Mouse (Mus musculus): ENCODE measurements around the gene Msh3. TPM values are rescaled to one million over a fixed set of nuclear protein-coding genes. Genes with fewer than 3 reads are reported as not detected.
A peak's percentile ranks its signal among the peaks of the same experiment; 100 is the strongest.

Gene Msh3
- polyA plus RNA-seq, 1 experiment from 2014 or later, result 19.0 TPM

DNA sequence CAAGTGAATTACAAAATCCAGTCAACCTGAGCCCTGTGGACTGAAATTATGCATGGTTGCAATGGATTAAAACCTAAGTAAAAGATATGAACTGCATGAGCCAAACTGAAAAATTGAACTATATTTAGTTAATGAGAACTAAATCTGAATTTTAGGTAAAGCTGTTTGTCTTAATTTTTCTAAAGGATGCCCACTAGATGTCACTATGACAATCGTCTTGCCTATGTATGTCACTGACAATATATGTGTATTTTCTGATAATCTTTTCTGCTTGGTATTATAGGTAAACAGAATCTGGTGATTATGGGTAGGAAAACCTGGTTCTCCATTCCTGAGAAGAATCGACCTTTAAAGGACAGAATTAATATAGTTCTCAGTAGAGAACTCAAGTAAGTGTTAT lies 2.8 kb upstream of the Msh3 start:
- peak; percentile 21 for TF ChIP-seq CTCF (IDR thresholded peaks at IDR 0.05)
- POLR2A ChIA-PET, result interaction anchor here (1.2 kb wide), 1 partner anchor 9 kb away, joined by 3 read pairs; no protein-coding TSS in a partner anchor
- no peak for DNase-seq (ENCODE audit: low read depth, low spot score)
- no peaks in the 10 kb centered on the region for H3K27me3 ChIP-seq
- no peak for ATAC-seq
- CTCF ChIA-PET, result interaction anchor here (0.9 to 2.1 kb wide), 9 partner anchors 10 to 383 kb away, joined by 3 to 8 read pairs (median 4); no protein-coding TSS in a partner anchor
- in situ Hi-C loops (cut with MboI; ENCODE audit: low pct_unique_long_range_greater_than_20kb), result loop anchor here (25.0 kb wide), 1 partner anchor 380 kb away; no protein-coding TSS in a partner anchor

DNA sequence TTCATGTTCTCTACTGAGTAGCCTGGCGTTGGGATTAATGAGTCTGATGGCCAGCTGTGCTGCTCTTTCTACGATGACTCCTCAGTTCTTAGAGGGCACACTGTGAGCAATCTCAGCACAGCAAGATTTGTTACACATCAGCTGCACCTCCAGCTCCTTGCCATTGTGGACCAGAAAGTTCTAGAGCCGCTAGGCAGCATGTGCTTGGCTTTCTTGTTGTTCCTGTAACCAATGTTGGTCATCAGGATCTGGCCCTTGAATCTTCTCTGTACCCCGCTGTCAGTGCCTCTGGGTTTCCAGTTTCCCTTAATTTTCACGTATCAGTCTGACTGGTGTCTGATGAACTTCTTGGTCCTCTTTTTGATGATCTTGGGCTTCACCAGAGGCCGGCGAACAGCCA lies 1.6 kb upstream of the Msh3 start:
- DNase-seq (ENCODE audit: low read depth, low spot score) (no peak), ATAC-seq (no peak)
- in situ Hi-C loops (cut with MboI; ENCODE audit: low pct_unique_long_range_greater_than_20kb), result loop anchor here (25.0 kb wide), 1 partner anchor 381 kb away; no protein-coding TSS in a partner anchor
- no peak for TF ChIP-seq CTCF (IDR thresholded peaks at IDR 0.05)
- no peaks in the 10 kb centered on the region for H3K27me3 ChIP-seq
- ChIA-PET CTCF (interaction anchor here (1.8 to 2.1 kb wide), 3 partner anchors 11 to 117 kb away, joined by 5 to 8 read pairs (median 6); no protein-coding TSS in a partner anchor), POLR2A (no interaction called here)

DNA sequence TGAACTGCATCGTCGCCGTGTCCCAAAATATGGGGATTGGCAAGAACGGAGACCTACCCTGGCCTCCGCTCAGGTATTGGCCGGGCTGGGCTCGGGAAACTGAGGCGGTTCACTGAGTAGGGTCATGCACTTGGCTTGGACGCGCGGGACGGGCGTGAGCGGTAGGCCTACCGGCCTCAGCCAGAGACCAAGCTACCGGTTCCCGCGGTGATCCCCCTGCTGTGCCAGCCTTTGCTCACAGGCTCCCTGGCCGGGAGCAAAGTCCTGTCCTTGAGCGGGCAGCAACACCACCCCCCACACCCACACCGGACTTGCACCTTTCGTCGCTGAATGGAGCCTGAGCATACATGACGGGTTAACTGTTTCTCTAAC lies 455 bp upstream of the Msh3 start:
- ChIA-PET POLR2A (interaction anchor here (0.7 kb wide), 1 partner anchor 13 kb away, joined by 3 read pairs; no protein-coding TSS in a partner anchor), CTCF (interaction anchor here (0.7 to 1.4 kb wide), 4 partner anchors 9 to 425 kb away, joined by 3 to 5 read pairs (median 4); no protein-coding TSS in a partner anchor)
- TF ChIP-seq CTCF (IDR thresholded peaks at IDR 0.05), result no peak
- in situ Hi-C loops (cut with MboI; ENCODE audit: low pct_unique_long_range_greater_than_20kb), result loop anchor here (25.0 kb wide), 1 partner anchor 382 kb away; no protein-coding TSS in a partner anchor
- DNase-seq (ENCODE audit: low read depth, low spot score), result no peak
- H3K27me3 ChIP-seq, result no peaks in the 10 kb centered on the region
- peak; percentile 11 for ATAC-seq

DNA sequence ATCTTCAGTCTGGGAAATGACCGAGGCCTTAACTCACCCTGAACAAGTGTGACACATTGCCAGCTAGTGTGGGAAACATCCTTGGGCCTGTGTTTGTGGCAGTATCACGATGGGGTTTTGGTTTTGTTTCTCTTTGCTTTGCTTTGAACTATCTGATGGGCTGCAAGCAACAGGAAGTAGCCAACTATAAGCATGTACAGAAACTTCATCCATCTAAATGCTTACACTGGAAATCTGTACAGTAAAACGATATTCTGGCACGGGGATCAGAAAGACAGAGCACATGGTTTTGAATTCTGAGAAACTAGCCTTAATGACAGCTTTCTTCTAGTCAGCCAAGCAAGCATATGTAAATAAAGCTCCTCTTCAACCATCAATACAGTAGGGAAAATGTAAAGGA lies 847 bp downstream of the Msh3 start:
- POLR2A ChIA-PET, result no interaction called here
- DNase-seq (ENCODE audit: low read depth, low spot score) (no peak), ATAC-seq (peak; percentile 1)
- H3K27me3 ChIP-seq, result no peaks in the 10 kb centered on the region
- in situ Hi-C loops (cut with MboI; ENCODE audit: low pct_unique_long_range_greater_than_20kb), result loop anchor here (25.0 kb wide), 1 partner anchor 383 kb away; no protein-coding TSS in a partner anchor
- no peak for TF ChIP-seq CTCF (IDR thresholded peaks at IDR 0.05)
- CTCF ChIA-PET, result interaction anchor here (0.6 to 1.4 kb wide), 7 partner anchors 10 to 449 kb away, joined by 3 to 5 read pairs (median 3); no protein-coding TSS in a partner anchor

- in situ Hi-C loops (cut with MboI; ENCODE audit: low pct_unique_long_range_greater_than_20kb), result loop anchor here (25.0 kb wide), 1 partner anchor 386 kb away; no protein-coding TSS in a partner anchor
- DNase-seq (ENCODE audit: low read depth, low spot score) (no peak), ATAC-seq (no peak)
- no peak for TF ChIP-seq CTCF (IDR thresholded peaks at IDR 0.05)
- CTCF ChIA-PET, result interaction anchor here (1.3 kb wide), 1 partner anchor 18 kb away, joined by 3 read pairs; no protein-coding TSS in a partner anchor
- POLR2A ChIA-PET, result no interaction called here
- H3K27me3 ChIP-seq, result no peaks in the 10 kb centered on the region
Observed at GRCm38 (mm10) chr13:92351100-92351499, 3.7 kb downstream of the Msh3 start.

DNA sequence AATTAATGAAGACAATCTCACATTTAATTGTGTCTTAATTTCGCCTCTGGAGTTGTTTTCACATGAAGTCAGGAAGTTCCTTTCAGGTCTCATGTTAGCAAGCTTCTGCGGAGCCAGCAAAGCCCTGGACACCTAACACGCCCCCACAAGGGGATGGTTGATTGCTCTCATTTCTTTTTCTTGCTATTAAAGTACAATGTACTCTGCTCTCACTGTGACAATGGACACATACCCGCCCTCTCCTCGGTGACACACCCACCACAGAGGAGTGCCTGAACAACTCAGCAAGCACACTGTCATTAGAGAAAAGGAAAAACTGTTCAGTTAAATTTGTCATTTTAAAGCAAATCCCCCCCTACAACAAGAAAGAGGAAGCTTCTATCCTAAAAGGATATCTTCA lies 8.5 kb downstream of the Msh3 start:
- DNase-seq (ENCODE audit: low read depth, low spot score) (no peak), ATAC-seq (no peak)
- CTCF ChIA-PET, result no interaction called here
- no peaks in the 10 kb centered on the region for H3K27me3 ChIP-seq
- in situ Hi-C loops (cut with MboI; ENCODE audit: low pct_unique_long_range_greater_than_20kb), result no loop called here
- POLR2A ChIA-PET, result no interaction called here
- TF ChIP-seq CTCF (IDR thresholded peaks at IDR 0.05), result no peak

GRCm38 (mm10) chr13:92344033-92344432 lies 10.8 kb downstream of the Msh3 start:
- CTCF ChIA-PET, result interaction anchor here (1.2 kb wide), 1 partner anchor 10 kb away, joined by 3 read pairs; the partner anchor contains the start of gene Dhfr
- in situ Hi-C loops (cut with MboI; ENCODE audit: low pct_unique_long_range_greater_than_20kb), result no loop called here
- TF ChIP-seq CTCF (IDR thresholded peaks at IDR 0.05), result no peak
- DNase-seq (ENCODE audit: low read depth, low spot score) (no peak), ATAC-seq (no peak)
- no peaks in the 10 kb centered on the region for H3K27me3 ChIP-seq
- POLR2A ChIA-PET, result no interaction called here

GRCm38 (mm10) chr13:92339787-92340186 lies 15.0 kb downstream of the Msh3 start:
- CTCF ChIA-PET, result no interaction called here
- no peak for TF ChIP-seq CTCF (IDR thresholded peaks at IDR 0.05)
- H3K27me3 ChIP-seq, result no peaks in the 10 kb centered on the region
- in situ Hi-C loops (cut with MboI; ENCODE audit: low pct_unique_long_range_greater_than_20kb), result loop anchor here (5.0 kb wide), 1 partner anchor 432 kb away; no protein-coding TSS in a partner anchor
- ATAC-seq (no peak), DNase-seq (ENCODE audit: low read depth, low spot score) (no peak)
- POLR2A ChIA-PET, result no interaction called here

- DNase-seq (ENCODE audit: low read depth, low spot score), result no peak
- in situ Hi-C loops (cut with MboI; ENCODE audit: low pct_unique_long_range_greater_than_20kb), result loop anchor here (5.0 kb wide), 1 partner anchor 431 kb away; no protein-coding TSS in a partner anchor
- H3K27me3 ChIP-seq, result no peaks in the 10 kb centered on the region
- ChIA-PET CTCF (interaction anchor here (1.9 kb wide), 1 partner anchor 433 kb away, joined by 4 read pairs; no protein-coding TSS in a partner anchor), POLR2A (no interaction called here)
- no peak for ATAC-seq
- TF ChIP-seq CTCF (IDR thresholded peaks at IDR 0.05), result peak; percentile 22
Observed at GRCm38 (mm10) chr13:92337773-92338462, 16.9 kb downstream of the Msh3 start.

DNA sequence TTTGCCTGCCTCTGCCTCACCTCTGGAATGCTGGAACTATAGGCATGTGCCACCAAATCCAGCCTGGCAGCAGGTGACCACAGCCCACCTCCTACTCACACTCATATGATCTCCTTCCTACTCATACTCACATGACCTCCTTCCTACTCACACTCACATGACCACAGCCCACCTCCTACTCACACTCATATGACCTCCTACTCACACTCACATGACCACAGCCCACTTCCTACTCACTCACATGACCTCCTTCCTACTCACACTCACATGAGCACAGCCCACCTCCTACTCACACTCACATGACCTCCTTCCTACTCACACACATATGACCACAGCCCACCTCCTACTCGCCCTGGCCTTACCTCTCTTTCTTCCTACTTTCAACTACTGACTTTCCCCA lies 17.9 kb downstream of the Msh3 start:
- DNase-seq (ENCODE audit: low read depth, low spot score) (no peak), ATAC-seq (no peak)
- ChIA-PET POLR2A (no interaction called here), CTCF (interaction anchor here (1.9 kb wide), 1 partner anchor 432 kb away, joined by 4 read pairs; no protein-coding TSS in a partner anchor)
- H3K27me3 ChIP-seq, result no peaks in the 10 kb centered on the region
- no peak for TF ChIP-seq CTCF (IDR thresholded peaks at IDR 0.05)
- in situ Hi-C loops (cut with MboI; ENCODE audit: low pct_unique_long_range_greater_than_20kb), result loop anchor here (5.0 kb wide), 1 partner anchor 430 kb away; no protein-coding TSS in a partner anchor

Data from Patski (cell line).